ENCODE assay signal across 12 mouse cellular contexts in the genomic region with DNA sequence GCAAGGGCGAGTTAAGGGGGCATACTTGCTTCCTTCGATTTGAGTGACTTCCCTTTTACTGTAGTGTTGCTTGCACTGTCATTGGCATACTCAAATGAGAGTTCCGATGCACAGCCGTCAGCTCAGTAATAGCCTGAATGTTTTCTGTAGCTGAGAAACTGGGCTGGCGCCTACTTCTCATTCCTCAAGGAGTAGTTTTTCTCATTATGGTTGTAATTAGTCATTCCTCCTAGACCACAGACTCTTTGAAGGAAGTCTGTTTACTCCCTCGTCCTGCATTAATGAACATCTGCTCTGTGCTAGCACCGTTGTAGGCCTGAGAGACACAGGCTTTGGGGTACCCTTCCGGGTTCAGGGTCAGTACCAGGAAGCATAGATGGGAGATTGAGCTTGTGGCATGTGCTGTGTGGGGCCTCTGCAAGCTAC.
A peak's percentile ranks its signal among the peaks of the same experiment; 100 is the strongest.
DNase-seq lines count a peak whose midpoint lies in the region; ATAC-seq lines count a peak whose summit lies in the region.
"Had no signal": no experiment of that assay in that cellular context is flagged by ENCODE, and none has a peak within 500 bp of the region (broad histone marks: within the 10 kb centered on the region; RNA-seq: fewer than 3 reads in every experiment).

No protein-coding gene starts in this region.

- no peak overlapping the region for H3K4me2 ChIP-seq in hindbrain, embryonic 11.5 days (replicated peaks; ENCODE audit: low read depth, low read length)
- no peak overlapping the region for H3K4me2 ChIP-seq in kidney, embryonic 15.5 days

- H3K27me3 ChIP-seq in hindbrain, embryonic 10.5 days (ENCODE audit: insufficient read depth, poor library complexity, severe bottlenecking), result no peaks in the 10 kb centered on the region
- no peaks in the 10 kb centered on the region for H3K27me3 ChIP-seq in hindbrain, embryonic 11.5 days (ENCODE audit: control insufficient read depth, insufficient read depth, low read length)
- H3K27me3 ChIP-seq in megakaryocyte, embryonic 14.5 days (replicated peaks), result no peaks in the 10 kb centered on the region
- H3K27me3 ChIP-seq in kidney, embryonic 15.5 days, result no peaks in the 10 kb centered on the region

- ATAC-seq in hindbrain, embryonic 11.5 days (ENCODE audit: low FRiP score), result no peak
- ATAC-seq in kidney, embryonic 15.5 days (replicated peaks; ENCODE audit: low FRiP score), result no peak
- ATAC-seq: intestine, embryonic 16.5 days had no signal

- no peaks in the 10 kb centered on the region for H3K9me3 ChIP-seq in hindbrain, embryonic 10.5 days
- H3K9me3 ChIP-seq in hindbrain, embryonic 11.5 days (ENCODE audit: control insufficient read depth, low read length), result no peaks in the 10 kb centered on the region
- no peaks in the 10 kb centered on the region for H3K9me3 ChIP-seq in megakaryocyte, embryonic 14.5 days
- no peaks in the 10 kb centered on the region for H3K9me3 ChIP-seq in kidney, embryonic 15.5 days (replicated peaks)

- peak overlapping the region; percentile 40 for H3K27ac ChIP-seq in hindbrain, embryonic 10.5 days
- H3K27ac ChIP-seq in hindbrain, embryonic 11.5 days (ENCODE audit: low read depth, low read length), result no peak overlapping the region
- H3K27ac ChIP-seq in kidney, embryonic 15.5 days, result no peak overlapping the region

- no peak overlapping the region for H3K9ac ChIP-seq in hindbrain, embryonic 11.5 days (ENCODE audit: low read depth, low read length)
- no peak overlapping the region for H3K9ac ChIP-seq in kidney, embryonic 15.5 days

- 80% methylated on average over 8 of the region's 8 CpGs for WGBS in hindbrain, embryonic 10.5 days
- 69% methylated on average over 8 of the region's 8 CpGs for WGBS in hindbrain, embryonic 11.5 days
- 61% methylated on average over 8 of the region's 8 CpGs for WGBS in kidney, embryonic 15.5 days

- DNase-seq in hindbrain, embryonic 10.5 days (ENCODE audit: low spot score), result no peak
- DNase-seq in hindbrain, embryonic 11.5 days (ENCODE audit: low spot score), result no peak
- peak; percentile 5 to 13 for DNase-seq in B cell, adult 2 months
- DNase-seq in brain, adult 2 months (ENCODE audit: low read depth, low spot score), result peak; percentile 58
- no peak for DNase-seq in urinary bladder, adult 18-20 months (ENCODE audit: low spot score in 2 of 2)
- DNase-seq in kidney, adult 8-10 months, result no peak
- DNase-seq: adrenal gland, postnatal 10 days; gastrocnemius, postnatal 10 days; lung, postnatal 14 days had no signal

- no peaks in the 10 kb centered on the region for H3K36me3 ChIP-seq in hindbrain, embryonic 10.5 days
- H3K36me3 ChIP-seq in hindbrain, embryonic 11.5 days (ENCODE audit: control insufficient read depth, insufficient read depth, low read length), result no peaks in the 10 kb centered on the region
- H3K36me3 ChIP-seq in megakaryocyte, embryonic 14.5 days (replicated peaks; ENCODE audit: low read length), result peaks cover 43% of the 10 kb centered on the region
- H3K36me3 ChIP-seq in kidney, embryonic 15.5 days, result no peaks in the 10 kb centered on the region

- H3K4me3 ChIP-seq in hindbrain, embryonic 10.5 days, result no peak overlapping the region
- no peak overlapping the region for H3K4me3 ChIP-seq in hindbrain, embryonic 11.5 days (ENCODE audit: low read depth, low read length)
- peak overlapping the region; percentile 38 for H3K4me3 ChIP-seq in megakaryocyte, embryonic 14.5 days (replicated peaks)
- no peak overlapping the region for H3K4me3 ChIP-seq in kidney, embryonic 15.5 days (replicated peaks)

- H3K4me1 ChIP-seq in hindbrain, embryonic 10.5 days (replicated peaks), result peaks cover 38% of the 10 kb centered on the region
- no peaks in the 10 kb centered on the region; the same call in 1 of the 2 replicates for H3K4me1 ChIP-seq in hindbrain, embryonic 11.5 days (replicated peaks; ENCODE audit: control insufficient read depth, insufficient read depth, low read length)
- peaks cover 64% of the 10 kb centered on the region for H3K4me1 ChIP-seq in megakaryocyte, embryonic 14.5 days
- peaks cover 11% of the 10 kb centered on the region for H3K4me1 ChIP-seq in kidney, embryonic 15.5 days

Comparison
In these comparisons a context has a peak if more than half of its experiments do, and no peak if none do; other contexts are left out.
1. DNase-seq: peak in B cell, adult 2 months (2 of 2) and brain, adult 2 months (single experiment); none in hindbrain, embryonic 10.5 days (single experiment), hindbrain, embryonic 11.5 days (single experiment), urinary bladder, adult 18-20 months (0 of 2) and kidney, adult 8-10 months (0 of 2).